Mouse (Mus musculus) kidney, adult 2 months (tissue): Measurements from ENCODE around the gene Rassf5. TPM values are rescaled to one million over a fixed set of nuclear protein-coding genes. Genes with fewer than 3 reads are reported as not detected.

Experiments
- DNase-seq: peaks from one replicate; pipeline ENCODE4 v3.0.0; 2021
- H3K27ac ChIP-seq: fragments of 200-500 bp; 2 replicates; pipeline ENCODE4 v1.5.1; 2012; ENCODE audit warnings: low read depth, low read length, control low read depth, inconsistent platforms; ENCODE audit not compliant: insufficient read depth
- H3K27me3 ChIP-seq: fragments of 200-500 bp; replicated peaks from 2 replicates; pipeline ENCODE4 v1.6.1; 2012; ENCODE audit warnings: mild to moderate bottlenecking, moderate library complexity, low read length, inconsistent platforms; ENCODE audit not compliant: control insufficient read depth, insufficient read depth
- H3K36me3 ChIP-seq: fragments of 200-500 bp; 2 replicates; pipeline ENCODE4 v1.6.1; 2012; ENCODE audit warnings: mild to moderate bottlenecking, moderate library complexity, low read length, inconsistent platforms; ENCODE audit not compliant: control insufficient read depth, insufficient read depth
- H3K4me1 ChIP-seq: fragments of 200-500 bp; 2 replicates; pipeline ENCODE4 v1.6.1; 2011; ENCODE audit warnings: low read length; ENCODE audit not compliant: control insufficient read depth, insufficient read depth
- H3K4me3 ChIP-seq: fragments of 200-500 bp; 2 replicates; pipeline ENCODE4 v1.5.1; 2011; ENCODE audit warnings: mild to moderate bottlenecking, low read depth, low read length, control low read depth; ENCODE audit not compliant: insufficient read depth
- CTCF ChIP-seq: fragments of 200-500 bp; conservative IDR thresholded peaks from 2 replicates; pipeline ENCODE4 v1.5.1; 2011; ENCODE audit warnings: low read depth, mild to moderate bottlenecking, control low read depth, low read length, moderate library complexity, mixed read lengths; ENCODE audit not compliant: insufficient read depth, insufficient read length
- POLR2A ChIP-seq: fragments of 200-500 bp; IDR thresholded peaks from one replicate; pipeline ENCODE4 v1.6.1; 2011; ENCODE audit warnings: low read depth, low read length, control low read depth
- WGBS: fragments of 180-500 bp; shearing (Covaris S2); methylation state at CpG from one replicate; pipeline ENCODE4 v1.1.7; 2018; 5-methylcytosine and 5-hydroxymethylcytosine counted together
- polyA plus RNA-seq: library from polyadenylated mRNA; depleted of rRNA; stranded (reverse); fragments of >200 nt; gene quantifications from 2 replicates; pipeline ENCODE4 v1.2.3, GENCODE M21; 2012

Gene Rassf5
- polyA plus RNA-seq, 1 experiment: 5.7 TPM

GRCm38 (mm10) chr1:131178083-131178482, 67.0 kb downstream of the Rassf5 start:
- TF ChIP-seq POLR2A (no peak), CTCF (no peak)
- DNase-seq: no peak
- H3K36me3 ChIP-seq: no peaks in the 10 kb centered on the region
- H3K4me3 ChIP-seq: no peak overlapping the region
- no peaks in the 10 kb centered on the region; the same call in 1 of the 2 replicates for H3K4me1 ChIP-seq
- 76% methylated on average over 5 of the region's 5 CpGs for WGBS
- H3K27ac ChIP-seq: no peak overlapping the region
- no peaks in the 10 kb centered on the region for H3K27me3 ChIP-seq

- Histone ChIP-seq H3K4me3 (no peak overlapping the region), H3K36me3 (no peaks in the 10 kb centered on the region; the same call in 1 of the 2 replicates)
- no peak for DNase-seq
These were observed 67.8 kb downstream of the Rassf5 start for GRCm38 (mm10) chr1:131177249-131177648.

DNA sequence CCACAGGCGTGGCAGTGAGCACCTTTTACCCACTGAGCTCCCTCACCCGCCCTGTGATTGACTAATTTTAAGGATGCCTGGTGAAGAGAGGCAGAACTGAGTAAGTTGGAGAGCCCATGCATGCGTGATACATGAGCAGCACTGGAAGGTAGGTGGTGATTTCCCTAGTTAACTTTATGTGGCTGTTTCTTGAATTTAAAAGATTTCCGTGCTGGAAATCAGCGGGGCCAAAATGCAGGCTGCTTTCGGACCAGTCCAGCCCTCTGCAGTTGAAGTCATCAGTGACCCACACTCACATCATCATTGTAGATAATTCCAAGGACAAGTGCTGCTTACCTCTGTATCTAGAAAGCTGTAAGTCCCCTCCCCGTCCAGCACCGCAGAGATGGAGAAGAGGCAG, 69.2 kb downstream of the Rassf5 start:
- H3K36me3 ChIP-seq: no peaks in the 10 kb centered on the region; the same call in none of the 2 replicates
- no peak for DNase-seq
- WGBS: 97% methylated on average over 8 of the region's 8 CpGs
- no peak for TF ChIP-seq CTCF
- TF ChIP-seq POLR2A: no peak
- H3K27me3 ChIP-seq: no peaks in the 10 kb centered on the region
- no peaks in the 10 kb centered on the region; the same call in 1 of the 2 replicates for H3K4me1 ChIP-seq
- no peak overlapping the region for H3K27ac ChIP-seq
- no peak overlapping the region for H3K4me3 ChIP-seq

More at GRCm38 (mm10) chr1:131177249-131177648, 67.8 kb downstream of the Rassf5 start:
- WGBS: 65% methylated on average over 4 of the region's 4 CpGs
- TF ChIP-seq CTCF (no peak), POLR2A (no peak)
- H3K27me3 ChIP-seq: no peaks in the 10 kb centered on the region
- H3K27ac ChIP-seq: no peak overlapping the region
- H3K4me1 ChIP-seq: no peaks in the 10 kb centered on the region; the same call in 1 of the 2 replicates

- WGBS: 92% methylated on average over 1 of the region's 1 CpGs
- H3K4me3 ChIP-seq: no peak overlapping the region
- H3K27ac ChIP-seq: no peak overlapping the region
- no peaks in the 10 kb centered on the region; the same call in none of the 2 replicates for H3K36me3 ChIP-seq
- no peaks in the 10 kb centered on the region; the same call in 1 of the 2 replicates for H3K4me1 ChIP-seq
- no peaks in the 10 kb centered on the region for H3K27me3 ChIP-seq
- no peak for TF ChIP-seq CTCF
- no peak for TF ChIP-seq POLR2A
- DNase-seq: no peak
These were observed 69.9 kb downstream of the Rassf5 start for GRCm38 (mm10) chr1:131175189-131175588.

- Histone ChIP-seq H3K4me3 (no peak overlapping the region), H3K36me3 (no peaks in the 10 kb centered on the region; the same call in none of the 2 replicates), H3K4me1 (no peaks in the 10 kb centered on the region; the same call in 1 of the 2 replicates), H3K27ac (peak overlapping the region; percentile 39; the same call in 1 of the 2 replicates), H3K27me3 (no peaks in the 10 kb centered on the region)
- DNase-seq: no peak
- no peak for TF ChIP-seq POLR2A
- TF ChIP-seq CTCF: no peak
- 57% methylated on average over 12 of the region's 12 CpGs for WGBS
These were observed 70.7 kb downstream of the Rassf5 start for GRCm38 (mm10) chr1:131174299-131174861.

GRCm38 (mm10) chr1:131173809-131174208, 71.2 kb downstream of the Rassf5 start:
- H3K27ac ChIP-seq: peak overlapping the region; percentile 56
- peak; percentile 42 for DNase-seq
- no peaks in the 10 kb centered on the region; the same call in 1 of the 2 replicates for H3K4me1 ChIP-seq
- no peak for TF ChIP-seq POLR2A
- no peak for TF ChIP-seq CTCF
- no peak overlapping the region for H3K4me3 ChIP-seq
- H3K36me3 ChIP-seq: no peaks in the 10 kb centered on the region; the same call in none of the 2 replicates
- WGBS: 63% methylated on average over 6 of the region's 6 CpGs
- H3K27me3 ChIP-seq: no peaks in the 10 kb centered on the region

GRCm38 (mm10) chr1:131173001-131173400, 72.1 kb downstream of the Rassf5 start:
- Histone ChIP-seq H3K4me3 (peak overlapping the region; percentile 11; the same call in 1 of the 2 replicates), H3K27ac (peak overlapping the region; percentile 56), H3K4me1 (no peaks in the 10 kb centered on the region; the same call in 1 of the 2 replicates), H3K27me3 (no peaks in the 10 kb centered on the region), H3K36me3 (no peaks in the 10 kb centered on the region; the same call in none of the 2 replicates)
- peak; percentile 69 for DNase-seq
- TF ChIP-seq CTCF: no peak
- TF ChIP-seq POLR2A: no peak
- 78% methylated on average over 7 of the region's 7 CpGs for WGBS

GRCm38 (mm10) chr1:131167612-131168011, 77.4 kb downstream of the Rassf5 start:
- WGBS: 95% methylated on average over 10 of the region's 10 CpGs
- TF ChIP-seq POLR2A (no peak), CTCF (no peak)
- peaks cover 3% of the 10 kb centered on the region for H3K36me3 ChIP-seq

More at GRCm38 (mm10) chr1:131167612-131168011, 77.4 kb downstream of the Rassf5 start:
- H3K27ac ChIP-seq: no peak overlapping the region
- no peak overlapping the region for H3K4me3 ChIP-seq
- no peaks in the 10 kb centered on the region for H3K4me1 ChIP-seq
- DNase-seq: no peak
- H3K27me3 ChIP-seq: no peaks in the 10 kb centered on the region
